Mouse (Mus musculus) left cerebral cortex, adult 18-20 months (tissue): ENCODE data around the gene Spint1. TPM values are rescaled to one million over a fixed set of nuclear protein-coding genes. Genes with fewer than 3 reads are reported as not detected.

Experiments used
- DNase-seq, 2 experiments: peaks; one replicate each; pipeline ENCODE4 v3.0.0; 2021 to 2022; ENCODE audit warnings: low spot score in 2 of 2, mixed read lengths in 1 of 2
- total RNA-seq, 2 experiments: library from RNA; stranded (reverse); gene quantifications; 2 replicates each; pipeline ENCODE4 v1.2.3; 2021

Gene Spint1
- total RNA-seq, 2 experiments from 2014 or later = 1.6 to 1.9 TPM

DNA sequence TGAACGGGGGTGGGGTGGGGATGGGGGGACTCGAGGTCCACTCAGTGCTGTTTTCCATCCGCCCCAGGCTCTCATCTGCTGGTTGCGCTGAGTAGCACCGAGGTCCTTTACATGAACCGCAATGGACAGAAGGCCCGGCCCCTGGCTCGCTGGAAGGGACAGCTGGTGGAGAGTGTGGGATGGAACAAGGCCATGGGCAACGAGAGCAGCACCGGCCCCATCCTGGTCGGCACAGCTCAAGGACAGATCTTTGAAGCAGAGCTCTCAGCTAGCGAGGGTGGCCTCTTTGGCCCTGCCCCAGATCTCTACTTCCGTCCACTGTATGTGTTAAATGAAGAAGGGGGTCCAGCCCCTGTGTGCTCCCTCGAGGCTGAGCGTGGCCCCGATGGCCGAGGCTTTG is 55.7 kb downstream of the Spint1 start:
- DNase-seq = no peak

DNA sequence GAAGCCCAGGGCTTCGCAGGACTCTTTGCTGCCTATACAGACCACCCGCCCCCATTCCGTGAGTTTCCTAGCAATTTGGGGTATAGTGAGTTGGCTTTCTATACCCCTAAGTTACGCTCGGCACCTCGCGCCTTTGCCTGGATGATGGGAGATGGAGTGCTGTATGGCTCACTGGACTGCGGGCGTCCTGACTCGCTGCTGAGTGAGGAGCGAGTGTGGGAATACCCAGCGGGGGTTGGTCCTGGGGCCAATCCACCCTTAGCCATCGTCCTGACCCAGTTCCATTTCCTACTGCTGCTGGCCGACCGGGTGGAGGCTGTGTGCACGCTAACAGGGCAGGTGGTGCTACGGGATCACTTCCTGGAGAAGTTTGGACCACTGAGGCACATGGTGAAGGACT is 56.1 kb downstream of the Spint1 start:
- DNase-seq = no peak

- no peak for DNase-seq
Measured at GRCm38 (mm10) chr2:119293776-119294390, 56.7 kb downstream of the Spint1 start.

GRCm38 (mm10) chr2:119294411-119294810 is 57.2 kb downstream of the Spint1 start:
- DNase-seq = no peak

DNA sequence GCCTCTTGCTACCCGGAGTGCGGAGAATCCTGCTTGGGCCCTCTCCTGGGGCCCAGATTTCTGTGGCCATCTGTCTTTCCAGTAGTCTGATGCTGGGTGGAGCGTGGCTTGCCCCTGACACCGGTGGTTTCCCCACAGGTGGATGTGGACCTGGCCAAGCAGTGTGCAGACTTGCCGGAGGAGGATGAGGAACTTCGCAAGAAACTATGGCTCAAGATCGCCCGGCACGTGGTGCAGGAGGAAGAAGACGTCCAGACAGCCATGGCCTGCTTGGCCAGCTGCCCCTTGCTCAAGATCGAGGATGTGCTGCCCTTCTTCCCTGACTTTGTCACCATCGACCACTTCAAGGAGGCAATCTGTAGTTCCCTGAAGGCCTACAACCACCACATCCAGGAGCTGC is 59.6 kb downstream of the Spint1 start:
- no peak for DNase-seq

GRCm38 (mm10) chr2:119297506-119297905 is 60.3 kb downstream of the Spint1 start:
- no peak for DNase-seq

GRCm38 (mm10) chr2:119298330-119298729 is 61.2 kb downstream of the Spint1 start:
- DNase-seq = peak; percentile 42 to 60

GRCm38 (mm10) chr2:119298839-119299238 is 61.7 kb downstream of the Spint1 start:
- DNase-seq = no peak

Other genes with a start within 250 kb of the Spint1 start
- gene Ccdc32, start 208.0 kb upstream of the Spint1 start, total RNA-seq = 10 to 100 TPM; 47.4 to 48.4 TPM
- gene Rpusd2, start 202.6 kb upstream of the Spint1 start, total RNA-seq = 1 to 10 TPM; 8.5 to 8.9 TPM
- under 1 TPM; 0.05 to 0.07 TPM for gene Knl1, start 190.2 kb upstream of the Spint1 start, total RNA-seq
- gene Rad51, start 124.6 kb upstream of the Spint1 start, total RNA-seq = 1 to 10 TPM in 1 of 2 experiments, under 1 TPM in 1; 0.70 to 1.5 TPM
- 10 to 100 TPM; 57.3 to 65.9 TPM for gene Rmdn3, start 80.3 kb upstream of the Spint1 start, total RNA-seq
- gene Gchfr, start 69.6 kb upstream of the Spint1 start, total RNA-seq = 1 to 10 TPM in 1 of 2 experiments, under 1 TPM in 1; 0.56 to 1.0 TPM
- not detected for gene Gm14137, start 62.9 kb upstream of the Spint1 start, total RNA-seq
- 10 to 100 TPM; 24.2 to 37.3 TPM for gene Zfyve19, start 28.7 kb upstream of the Spint1 start, total RNA-seq
- gene Dnajc17, start 28.6 kb upstream of the Spint1 start, total RNA-seq = 10 to 100 TPM; 15.9 to 17.7 TPM
- not detected for gene Ppp1r14d, start 7.5 kb upstream of the Spint1 start, total RNA-seq
- 10 to 100 TPM; 11.6 to 11.8 TPM for gene Rhov, start 33.9 kb downstream of the Spint1 start, total RNA-seq
- gene Vps18, start 51.4 kb downstream of the Spint1 start, total RNA-seq = 10 to 100 TPM; 50.6 to 51.2 TPM
- 1 to 10 TPM; 1.6 to 2.3 TPM for gene Dll4, start 88.4 kb downstream of the Spint1 start, total RNA-seq
- gene Chac1, start 113.9 kb downstream of the Spint1 start, total RNA-seq = 1 to 10 TPM; 7.7 to 9.2 TPM
- 10 to 100 TPM; 21.6 to 21.7 TPM for gene Ino80, start 240.3 kb downstream of the Spint1 start, total RNA-seq